Mouse (Mus musculus): ENCODE data around the gene Anapc16. TPM values are rescaled to one million over a fixed set of nuclear protein-coding genes. Genes with fewer than 3 reads are reported as not detected.
"Not testable (repeated sequence)": the region's sequence is repeated elsewhere in the genome, so short reads cannot be mapped to it uniquely, and the experiment has no call there.

The Anapc16 gene
- polyA plus RNA-seq, 1 experiment from 2014 or later: 90.4 TPM

- not testable (repeated sequence) for H3K36me3 ChIP-seq (ENCODE audit: control insufficient read depth, insufficient read depth, low read length); H3K27me3 ChIP-seq (ENCODE audit: control insufficient read depth, insufficient read depth, low read length); H3K9ac ChIP-seq (ENCODE audit: low read length); ATAC-seq (ENCODE audit: insufficient read depth, low FRiP score, low TSS enrichment); H3K27ac ChIP-seq (ENCODE audit: low read depth, low read length); DNase-seq (ENCODE audit: low spot score); H3K4me3 ChIP-seq (ENCODE audit: low read depth, low read length); H3K9me3 ChIP-seq (ENCODE audit: control insufficient read depth, low read length); H3K4me1 ChIP-seq (ENCODE audit: control insufficient read depth, insufficient read depth, low read length); H3K4me2 ChIP-seq (ENCODE audit: low read depth)
- 97% methylated on average over 2 of the region's 3 CpGs for WGBS
Observed at GRCm38 (mm10) chr10:59993813-59994212, 9.1 kb downstream of the Anapc16 start.

- no peak for DNase-seq (ENCODE audit: low spot score)
- peaks cover 10% of the 10 kb centered on the region for H3K36me3 ChIP-seq (ENCODE audit: control insufficient read depth, insufficient read depth, low read length)
- 90% methylated on average over 8 of the region's 8 CpGs for WGBS
Observed at GRCm38 (mm10) chr10:59992024-59992423, 10.9 kb downstream of the Anapc16 start.

GRCm38 (mm10) chr10:59991262-59991880, 11.6 kb downstream of the Anapc16 start:
- DNase-seq (ENCODE audit: low spot score) (no peak), ATAC-seq (ENCODE audit: insufficient read depth, low FRiP score, low TSS enrichment) (no peak)
- no peaks in the 10 kb centered on the region for H3K27me3 ChIP-seq (ENCODE audit: control insufficient read depth, insufficient read depth, low read length)
- H3K36me3 ChIP-seq (ENCODE audit: control insufficient read depth, insufficient read depth, low read length): peaks cover 10% of the 10 kb centered on the region
- no peak overlapping the region for H3K4me2 ChIP-seq (ENCODE audit: low read depth)
- H3K27ac ChIP-seq (ENCODE audit: low read depth, low read length): no peak overlapping the region
- no peak overlapping the region for H3K4me3 ChIP-seq (ENCODE audit: low read depth, low read length)
- no peak overlapping the region for H3K9ac ChIP-seq (ENCODE audit: low read length)
- no peaks in the 10 kb centered on the region for H3K4me1 ChIP-seq (ENCODE audit: control insufficient read depth, insufficient read depth, low read length)
- 59% methylated on average over 9 of the region's 9 CpGs for WGBS
- no peaks in the 10 kb centered on the region for H3K9me3 ChIP-seq (ENCODE audit: control insufficient read depth, low read length)

More at GRCm38 (mm10) chr10:59992024-59992423, 10.9 kb downstream of the Anapc16 start:
- no peak for ATAC-seq (ENCODE audit: insufficient read depth, low FRiP score, low TSS enrichment)
- no peak overlapping the region for H3K4me3 ChIP-seq (ENCODE audit: low read depth, low read length)
- H3K9me3 ChIP-seq (ENCODE audit: control insufficient read depth, low read length): no peaks in the 10 kb centered on the region
- no peaks in the 10 kb centered on the region for H3K4me1 ChIP-seq (ENCODE audit: control insufficient read depth, insufficient read depth, low read length)
- no peaks in the 10 kb centered on the region for H3K27me3 ChIP-seq (ENCODE audit: control insufficient read depth, insufficient read depth, low read length)
- H3K9ac ChIP-seq (ENCODE audit: low read length): no peak overlapping the region
- no peak overlapping the region for H3K4me2 ChIP-seq (ENCODE audit: low read depth)
- H3K27ac ChIP-seq (ENCODE audit: low read depth, low read length): no peak overlapping the region

GRCm38 (mm10) chr10:59990393-59990792, 12.5 kb downstream of the Anapc16 start:
- DNase-seq (ENCODE audit: low spot score): no peak
- Histone ChIP-seq H3K9ac (ENCODE audit: low read length) (no peak overlapping the region), H3K4me1 (ENCODE audit: control insufficient read depth, insufficient read depth, low read length) (no peaks in the 10 kb centered on the region), H3K9me3 (ENCODE audit: control insufficient read depth, low read length) (no peaks in the 10 kb centered on the region), H3K27me3 (ENCODE audit: control insufficient read depth, insufficient read depth, low read length) (no peaks in the 10 kb centered on the region), H3K36me3 (ENCODE audit: control insufficient read depth, insufficient read depth, low read length) (peaks cover 10% of the 10 kb centered on the region), H3K4me3 (ENCODE audit: low read depth, low read length) (no peak overlapping the region), H3K27ac (ENCODE audit: low read depth, low read length) (no peak overlapping the region), H3K4me2 (ENCODE audit: low read depth) (no peak overlapping the region)
- 92% methylated on average over 9 of the region's 9 CpGs for WGBS
- no peak for ATAC-seq (ENCODE audit: insufficient read depth, low FRiP score, low TSS enrichment)

GRCm38 (mm10) chr10:59988036-59988435, 14.9 kb downstream of the Anapc16 start:
- ATAC-seq (ENCODE audit: insufficient read depth, low FRiP score, low TSS enrichment) (no peak), DNase-seq (ENCODE audit: low spot score) (no peak)
- Histone ChIP-seq H3K36me3 (ENCODE audit: control insufficient read depth, insufficient read depth, low read length) (peaks cover 10% of the 10 kb centered on the region), H3K4me2 (ENCODE audit: low read depth) (no peak overlapping the region), H3K4me3 (ENCODE audit: low read depth, low read length) (no peak overlapping the region), H3K4me1 (ENCODE audit: control insufficient read depth, insufficient read depth, low read length) (no peaks in the 10 kb centered on the region), H3K27me3 (ENCODE audit: control insufficient read depth, insufficient read depth, low read length) (no peaks in the 10 kb centered on the region), H3K9ac (ENCODE audit: low read length) (no peak overlapping the region), H3K27ac (ENCODE audit: low read depth, low read length) (no peak overlapping the region), H3K9me3 (ENCODE audit: control insufficient read depth, low read length) (no peaks in the 10 kb centered on the region)
- 83% methylated on average over 4 of the region's 4 CpGs for WGBS

GRCm38 (mm10) chr10:59982379-59982873, 20.5 kb downstream of the Anapc16 start:
- Histone ChIP-seq H3K27ac (ENCODE audit: low read depth, low read length) (no peak overlapping the region), H3K4me1 (ENCODE audit: control insufficient read depth, insufficient read depth, low read length) (peaks cover 3% of the 10 kb centered on the region; the same call in 1 of the 2 replicates), H3K4me2 (ENCODE audit: low read depth) (no peak overlapping the region), H3K36me3 (ENCODE audit: control insufficient read depth, insufficient read depth, low read length) (no peaks in the 10 kb centered on the region; the same call in 1 of the 2 replicates), H3K27me3 (ENCODE audit: control insufficient read depth, insufficient read depth, low read length) (no peaks in the 10 kb centered on the region), H3K9ac (ENCODE audit: low read length) (no peak overlapping the region), H3K9me3 (ENCODE audit: control insufficient read depth, low read length) (no peaks in the 10 kb centered on the region), H3K4me3 (ENCODE audit: low read depth, low read length) (no peak overlapping the region)
- ATAC-seq (ENCODE audit: insufficient read depth, low FRiP score, low TSS enrichment) (no peak), DNase-seq (ENCODE audit: low spot score) (no peak)
- WGBS: 92% methylated on average over 12 of the region's 12 CpGs

- DNase-seq (ENCODE audit: low spot score) (no peak), ATAC-seq (ENCODE audit: insufficient read depth, low FRiP score, low TSS enrichment) (no peak)
- Histone ChIP-seq H3K4me1 (ENCODE audit: control insufficient read depth, insufficient read depth, low read length) (peaks cover 3% of the 10 kb centered on the region; the same call in 1 of the 2 replicates), H3K9ac (ENCODE audit: low read length) (no peak overlapping the region), H3K9me3 (ENCODE audit: control insufficient read depth, low read length) (no peaks in the 10 kb centered on the region), H3K27ac (ENCODE audit: low read depth, low read length) (0 out of 2 replicates have a peak overlapping the region, but pooled peaks have one; percentile 8), H3K4me3 (ENCODE audit: low read depth, low read length) (no peak overlapping the region), H3K4me2 (ENCODE audit: low read depth) (no peak overlapping the region), H3K27me3 (ENCODE audit: control insufficient read depth, insufficient read depth, low read length) (no peaks in the 10 kb centered on the region), H3K36me3 (ENCODE audit: control insufficient read depth, insufficient read depth, low read length) (no peaks in the 10 kb centered on the region; the same call in 1 of the 2 replicates)
- 88% methylated on average over 9 of the region's 9 CpGs for WGBS
Observed at GRCm38 (mm10) chr10:59981792-59982191, 21.1 kb downstream of the Anapc16 start.

- DNase-seq (ENCODE audit: low spot score): no peak
Observed at GRCm38 (mm10) chr10:59981336-59981735, 21.6 kb downstream of the Anapc16 start.

GRCm38 (mm10) chr10:59980815-59981244, 22.1 kb downstream of the Anapc16 start:
- Histone ChIP-seq H3K27ac (ENCODE audit: low read depth, low read length) (no peak overlapping the region), H3K4me2 (ENCODE audit: low read depth) (no peak overlapping the region), H3K4me3 (ENCODE audit: low read depth, low read length) (no peak overlapping the region), H3K9ac (ENCODE audit: low read length) (no peak overlapping the region), H3K27me3 (ENCODE audit: control insufficient read depth, insufficient read depth, low read length) (no peaks in the 10 kb centered on the region), H3K36me3 (ENCODE audit: control insufficient read depth, insufficient read depth, low read length) (no peaks in the 10 kb centered on the region), H3K4me1 (ENCODE audit: control insufficient read depth, insufficient read depth, low read length) (peaks cover 3% of the 10 kb centered on the region; the same call in 1 of the 2 replicates), H3K9me3 (ENCODE audit: control insufficient read depth, low read length) (no peaks in the 10 kb centered on the region)
- ATAC-seq (ENCODE audit: insufficient read depth, low FRiP score, low TSS enrichment) (no peak), DNase-seq (ENCODE audit: low spot score) (no peak)
- WGBS: 90% methylated on average over 6 of the region's 6 CpGs

More at GRCm38 (mm10) chr10:59981336-59981735, 21.6 kb downstream of the Anapc16 start:
- Histone ChIP-seq H3K9me3 (ENCODE audit: control insufficient read depth, low read length) (no peaks in the 10 kb centered on the region), H3K4me1 (ENCODE audit: control insufficient read depth, insufficient read depth, low read length) (peaks cover 3% of the 10 kb centered on the region; the same call in 1 of the 2 replicates), H3K27me3 (ENCODE audit: control insufficient read depth, insufficient read depth, low read length) (no peaks in the 10 kb centered on the region), H3K4me3 (ENCODE audit: low read depth, low read length) (no peak overlapping the region), H3K27ac (ENCODE audit: low read depth, low read length) (0 out of 2 replicates have a peak overlapping the region, but pooled peaks have one; percentile 8), H3K4me2 (ENCODE audit: low read depth) (no peak overlapping the region), H3K9ac (ENCODE audit: low read length) (no peak overlapping the region), H3K36me3 (ENCODE audit: control insufficient read depth, insufficient read depth, low read length) (no peaks in the 10 kb centered on the region; the same call in 1 of the 2 replicates)
- ATAC-seq (ENCODE audit: insufficient read depth, low FRiP score, low TSS enrichment): no peak
- 86% methylated on average over 4 of the region's 4 CpGs for WGBS
